Mouse (Mus musculus): ENCODE results near the gene Pax5.

- TF ChIP-seq CTCF (IDR thresholded peaks at IDR 0.05; ENCODE audit: low read depth): no peak
- no peak for TF ChIP-seq EP300 (IDR thresholded peaks at IDR 0.05; ENCODE audit: low read depth)
These were observed 4.3 kb downstream of the Pax5 start for GRCm38 (mm10) chr4:44705967-44706366.

Data from liver, postnatal 0 days (tissue).